Mouse (Mus musculus): Measurements from ENCODE around the gene G430095P16Rik. TPM values are rescaled to one million over a fixed set of nuclear protein-coding genes. Genes with fewer than 3 reads are reported as not detected.

The G430095P16Rik gene
- total RNA-seq, 1 experiment from 2014 or later, result 3.4 TPM

DNA sequence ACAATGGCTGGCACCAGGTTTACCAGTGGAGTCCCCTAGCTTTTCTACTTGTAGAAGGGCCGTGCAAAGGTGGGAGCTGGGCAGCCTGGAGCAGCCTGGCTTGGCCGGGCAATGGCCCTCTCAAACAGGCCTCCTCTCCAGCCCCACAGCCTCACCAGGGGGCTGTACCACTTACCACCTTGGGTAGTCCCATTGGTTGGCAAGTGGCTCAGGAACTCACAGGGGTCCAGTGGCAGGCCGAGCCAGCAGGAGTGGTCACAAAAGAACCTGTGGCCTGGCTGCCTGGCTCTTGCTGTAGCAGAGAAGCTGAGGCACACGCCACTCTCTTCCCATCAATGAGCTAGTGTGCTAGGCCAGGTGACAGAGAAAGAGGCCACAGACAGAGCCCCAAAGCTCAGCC, 8.6 kb upstream of the G430095P16Rik start:
- no peak for ATAC-seq (ENCODE audit: extremely low read depth, insufficient number of reproducible peaks, low FRiP score, poor library complexity, severe bottlenecking)

- ATAC-seq (ENCODE audit: extremely low read depth, insufficient number of reproducible peaks, low FRiP score, poor library complexity, severe bottlenecking), result no peak
Measured at GRCm38 (mm10) chr8:84715893-84716468, 6.8 kb upstream of the G430095P16Rik start.

DNA sequence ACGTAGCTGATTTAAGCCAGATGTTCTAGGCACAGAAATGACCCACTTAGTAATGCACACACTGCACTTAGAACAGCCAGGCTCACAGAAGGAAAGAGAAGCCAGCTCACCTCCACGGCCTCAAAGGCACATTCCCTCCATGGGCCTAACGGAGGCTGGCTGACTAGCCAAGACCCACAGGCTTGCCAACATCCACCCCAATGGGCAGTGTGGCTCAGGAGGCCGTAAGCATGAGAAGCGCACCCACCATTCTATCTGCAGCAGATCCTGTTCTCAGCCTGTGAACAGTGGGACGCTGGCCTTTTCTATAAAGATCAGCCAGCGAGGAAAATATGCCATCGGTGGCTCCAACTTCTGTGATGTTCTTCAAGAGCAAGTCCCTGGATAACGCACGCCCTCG, 6.0 kb upstream of the G430095P16Rik start:
- no peak for ATAC-seq (ENCODE audit: extremely low read depth, insufficient number of reproducible peaks, low FRiP score, poor library complexity, severe bottlenecking)

- no peak for ATAC-seq (ENCODE audit: extremely low read depth, insufficient number of reproducible peaks, low FRiP score, poor library complexity, severe bottlenecking)
Measured at GRCm38 (mm10) chr8:84718476-84718875, 4.3 kb upstream of the G430095P16Rik start.

- ATAC-seq (ENCODE audit: extremely low read depth, insufficient number of reproducible peaks, low FRiP score, poor library complexity, severe bottlenecking), result no peak
Measured at GRCm38 (mm10) chr8:84718959-84719690, 3.7 kb upstream of the G430095P16Rik start.

GRCm38 (mm10) chr8:84722530-84722849, 317 bp upstream of the G430095P16Rik start:
- no peak for ATAC-seq (ENCODE audit: extremely low read depth, insufficient number of reproducible peaks, low FRiP score, poor library complexity, severe bottlenecking)

GRCm38 (mm10) chr8:84723571-84723900, 729 bp downstream of the G430095P16Rik start:
- ATAC-seq (ENCODE audit: extremely low read depth, insufficient number of reproducible peaks, low FRiP score, poor library complexity, severe bottlenecking), result no peak

DNA sequence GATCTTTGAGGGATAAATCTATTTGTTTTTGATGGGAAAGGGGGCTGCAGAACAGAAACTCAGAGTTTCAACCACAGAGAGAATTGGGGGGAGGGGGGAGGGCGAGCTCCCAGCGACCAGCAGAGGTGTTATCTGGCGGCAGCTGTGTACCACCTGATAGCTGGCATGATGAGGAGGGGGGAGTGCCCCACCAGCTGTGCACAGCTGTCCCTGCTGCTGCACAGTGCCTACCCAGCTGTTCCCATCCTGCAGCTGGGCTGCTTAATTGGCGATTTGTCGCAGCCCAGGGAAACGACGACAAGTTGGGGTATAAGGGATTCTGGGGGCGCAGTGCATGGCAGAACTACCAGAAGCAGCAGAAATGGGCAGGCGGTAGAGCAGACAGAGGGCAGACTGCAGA, 1.9 kb downstream of the G430095P16Rik start:
- no peak for ATAC-seq (ENCODE audit: extremely low read depth, insufficient number of reproducible peaks, low FRiP score, poor library complexity, severe bottlenecking)

GRCm38 (mm10) chr8:84725246-84725940, 2.6 kb downstream of the G430095P16Rik start:
- ATAC-seq (ENCODE audit: extremely low read depth, insufficient number of reproducible peaks, low FRiP score, poor library complexity, severe bottlenecking), result no peak

GRCm38 (mm10) chr8:84725941-84726259, 3.1 kb downstream of the G430095P16Rik start:
- ATAC-seq (ENCODE audit: extremely low read depth, insufficient number of reproducible peaks, low FRiP score, poor library complexity, severe bottlenecking), result no peak

DNA sequence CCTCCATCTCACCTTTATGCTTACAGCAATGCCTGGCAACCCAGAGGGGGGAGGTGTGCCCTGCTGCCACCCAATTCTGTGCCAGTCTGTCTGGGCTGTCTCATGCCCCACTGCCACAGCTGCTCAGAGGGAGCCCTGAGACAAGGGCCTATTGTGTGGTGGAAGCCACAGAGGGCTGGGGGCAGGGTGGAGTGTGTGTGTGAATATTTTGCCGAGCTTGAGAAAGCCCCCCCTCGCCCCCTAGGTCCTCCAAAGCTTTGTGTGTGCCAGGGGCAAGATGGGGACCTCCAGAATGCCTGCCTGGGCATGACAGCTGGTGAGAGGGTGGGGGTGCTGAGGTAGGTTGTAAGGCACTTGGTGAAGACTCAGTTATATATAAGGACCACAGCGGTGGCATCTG, 5.7 kb downstream of the G430095P16Rik start:
- ATAC-seq (ENCODE audit: extremely low read depth, insufficient number of reproducible peaks, low FRiP score, poor library complexity, severe bottlenecking), result no peak

DNA sequence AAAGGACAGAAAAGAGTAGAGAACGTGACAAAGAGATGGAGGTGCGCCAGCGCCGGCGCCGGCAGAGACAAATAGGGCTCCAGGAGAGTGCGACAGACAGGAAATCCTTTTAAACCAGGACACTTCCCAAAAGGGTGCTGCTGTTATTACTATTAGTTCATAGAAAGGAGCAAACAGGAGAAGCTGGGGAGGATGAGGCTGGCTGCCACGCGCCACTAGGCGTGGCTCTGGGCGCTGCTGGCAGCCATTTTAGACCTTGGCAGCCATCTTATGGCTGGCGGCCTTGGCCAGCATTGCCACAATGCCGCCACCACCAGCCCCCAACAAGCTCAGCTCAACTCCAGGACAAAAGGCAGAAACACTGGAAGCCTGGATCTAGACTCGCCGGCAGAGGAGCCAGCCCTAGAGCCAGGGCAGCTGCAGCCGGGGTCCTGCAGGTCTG, 7.1 kb downstream of the G430095P16Rik start:
- no peak for ATAC-seq (ENCODE audit: extremely low read depth, insufficient number of reproducible peaks, low FRiP score, poor library complexity, severe bottlenecking)

- no peak for ATAC-seq (ENCODE audit: extremely low read depth, insufficient number of reproducible peaks, low FRiP score, poor library complexity, severe bottlenecking)
Measured at GRCm38 (mm10) chr8:84730541-84731370, 7.9 kb downstream of the G430095P16Rik start.

GRCm38 (mm10) chr8:84731371-84732177, 8.8 kb downstream of the G430095P16Rik start:
- ATAC-seq (ENCODE audit: extremely low read depth, insufficient number of reproducible peaks, low FRiP score, poor library complexity, severe bottlenecking), result no peak

DNA sequence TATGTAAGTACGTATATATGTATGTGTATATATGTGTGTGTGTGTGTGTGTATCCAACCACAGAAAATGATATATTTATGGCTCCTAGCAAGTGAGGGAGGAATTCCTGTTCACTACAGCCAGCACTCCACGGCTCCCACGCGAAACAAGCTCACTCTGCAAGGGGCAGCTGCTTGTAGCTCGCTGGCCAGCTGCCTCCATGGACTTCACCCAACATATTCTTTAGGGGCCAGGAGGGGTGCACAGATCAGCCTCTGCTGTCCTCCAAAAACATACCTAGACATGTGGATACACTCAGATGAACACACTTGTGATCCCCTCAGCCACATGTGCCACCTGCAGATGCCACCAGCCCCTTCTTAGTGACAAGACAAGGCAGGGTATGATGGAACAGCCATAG, 9.7 kb downstream of the G430095P16Rik start:
- no peak for ATAC-seq (ENCODE audit: extremely low read depth, insufficient number of reproducible peaks, low FRiP score, poor library complexity, severe bottlenecking)

DNA sequence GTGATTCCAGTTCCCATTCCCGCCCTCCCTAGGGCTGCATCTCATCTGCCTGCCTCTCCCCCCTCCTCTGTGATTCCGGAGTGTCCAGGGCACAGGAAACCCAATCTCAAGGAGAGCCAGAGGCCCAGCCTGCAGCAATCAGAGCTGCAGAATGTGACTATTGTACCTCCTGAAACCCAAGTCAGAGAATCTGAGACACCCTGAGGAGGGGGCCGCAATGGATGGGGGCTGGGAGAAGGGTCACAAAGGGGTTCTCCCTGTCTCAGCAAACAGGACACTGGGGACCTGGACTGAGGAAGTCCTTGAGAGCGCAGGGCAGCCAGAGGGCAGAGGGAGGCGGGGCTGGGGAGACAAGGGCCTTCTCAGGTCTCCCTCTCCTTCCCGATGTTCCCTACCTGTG, 10.2 kb downstream of the G430095P16Rik start:
- no peak for ATAC-seq (ENCODE audit: extremely low read depth, insufficient number of reproducible peaks, low FRiP score, poor library complexity, severe bottlenecking)

DNA sequence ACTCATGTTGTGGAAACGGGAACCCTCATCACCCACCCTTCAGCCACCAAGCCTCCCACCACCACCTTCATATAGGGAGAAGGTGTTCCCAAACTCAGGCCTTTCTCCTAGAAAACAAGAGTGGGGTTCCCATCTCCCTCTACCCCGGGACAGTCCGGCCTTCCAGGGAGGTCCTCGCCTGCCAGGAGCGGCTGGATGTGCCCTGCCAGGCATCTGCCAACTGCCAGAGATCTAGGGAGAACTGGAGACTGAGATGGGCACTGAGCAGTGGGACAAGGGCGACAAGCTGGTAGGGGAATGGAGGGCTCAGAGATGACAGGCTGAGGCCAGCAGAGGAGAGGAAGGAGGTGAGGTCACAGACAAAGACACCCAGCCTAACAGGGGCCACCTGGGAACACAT, 11.2 kb downstream of the G430095P16Rik start:
- no peak for ATAC-seq (ENCODE audit: extremely low read depth, insufficient number of reproducible peaks, low FRiP score, poor library complexity, severe bottlenecking)

DNA sequence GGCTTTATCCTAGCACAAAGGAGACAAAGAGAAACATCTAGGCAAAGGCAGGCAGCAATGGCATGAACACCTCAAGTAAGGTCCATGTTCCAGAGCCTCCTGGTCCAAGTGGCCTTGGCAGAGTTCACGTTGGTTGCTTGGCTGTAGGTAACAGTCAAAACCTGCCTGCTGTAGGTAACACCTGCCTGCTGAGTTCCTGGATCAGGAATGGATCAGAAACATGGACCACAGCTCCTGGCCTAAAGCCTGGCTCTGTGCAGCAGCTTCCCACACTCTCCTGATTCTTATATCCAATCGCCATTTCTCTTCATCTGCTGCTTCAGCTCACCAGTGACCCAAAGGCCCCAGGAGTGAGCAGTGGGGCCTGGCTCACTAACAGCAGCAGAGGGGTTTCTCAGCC, 11.9 kb downstream of the G430095P16Rik start:
- no peak for ATAC-seq (ENCODE audit: extremely low read depth, insufficient number of reproducible peaks, low FRiP score, poor library complexity, severe bottlenecking)

DNA sequence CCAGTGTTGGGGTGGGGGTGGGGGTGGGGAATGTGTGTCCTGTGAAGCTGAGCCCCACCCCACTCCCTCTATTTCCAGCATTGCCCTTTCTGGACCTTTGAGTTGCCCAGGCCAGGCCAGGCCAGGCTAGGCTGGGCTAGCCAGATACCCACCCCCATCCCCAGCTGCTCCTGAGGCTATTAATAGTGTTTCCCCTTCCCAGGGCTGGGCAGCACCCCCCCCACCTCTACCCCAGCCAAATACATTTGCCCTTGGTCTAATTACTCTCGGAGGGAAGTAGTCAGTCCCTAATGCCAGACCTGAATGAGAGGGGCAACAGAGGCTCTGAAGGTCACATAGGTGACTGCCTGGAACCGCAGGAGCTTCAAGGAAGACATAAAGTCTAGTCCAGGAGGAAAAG, 12.8 kb downstream of the G430095P16Rik start:
- no peak for ATAC-seq (ENCODE audit: extremely low read depth, insufficient number of reproducible peaks, low FRiP score, poor library complexity, severe bottlenecking)
